Mouse (Mus musculus) hematopoietic multipotent progenitor cell, adult 10-12 weeks (in vitro differentiated cells): ENCODE data around the gene Sfmbt1. TPM values are rescaled to one million over a fixed set of nuclear protein-coding genes. Genes with fewer than 3 reads are reported as not detected.

Experiments
- polyA plus RNA-seq: library from polyadenylated mRNA; stranded (reverse); fragments of >175 nt; gene quantifications from 2 replicates; pipeline ENCODE4 v1.2.3, GENCODE M21; 2012; ENCODE audit warnings: low replicate concordance

The Sfmbt1 gene
- polyA plus RNA-seq, result 1.2 and 1.9 TPM in 2 replicates

GRCm38 (mm10) chr14:30714799-30715617, at the start of gene Sfmbt1:
Gene Sfmbt1 (plus strand): TSS chr14:30714849.

GRCm38 (mm10) chr14:30825476-30826131, 111.0 kb downstream of the Sfmbt1 start, which contains the start of gene Tmem110:
Gene Tmem110 (plus strand): TSS chr14:30825590.

Other genes with a start within 250 kb of the Sfmbt1 start
- gene Dcp1a, start 235.3 kb upstream of the Sfmbt1 start, polyA plus RNA-seq, result 44.4 and 75.8 TPM in 2 replicates
- 0.71 and 2.0 TPM in 2 replicates for gene Cacna1d, start 223.4 kb upstream of the Sfmbt1 start, polyA plus RNA-seq
- 97.6 and 224 TPM in 2 replicates for gene Tkt, start 166.5 kb upstream of the Sfmbt1 start, polyA plus RNA-seq
- gene Prkcd, start 88.6 kb upstream of the Sfmbt1 start, polyA plus RNA-seq, result 101 and 268 TPM in 2 replicates
- 1.4 and 6.8 TPM in 2 replicates for gene Rft1, start 60.5 kb upstream of the Sfmbt1 start, polyA plus RNA-seq
- gene Tmem110, start 110.7 kb downstream of the Sfmbt1 start, polyA plus RNA-seq, result 20.2 and 46.9 TPM in 2 replicates
- 0.75 TPM in 1 of 2 replicates, not detected in the other for gene Mustn1, start 164.4 kb downstream of the Sfmbt1 start, polyA plus RNA-seq
- gene Itih4, start 171.6 kb downstream of the Sfmbt1 start, polyA plus RNA-seq, result not detected in 2 replicates
- gene Itih3, start 208.9 kb downstream of the Sfmbt1 start, polyA plus RNA-seq, result 0.05 TPM in 1 of 2 replicates, not detected in the other
- gene Itih1, start 228.4 kb downstream of the Sfmbt1 start, polyA plus RNA-seq, result not detected in 2 replicates
- gene Nek4, start 236.5 kb downstream of the Sfmbt1 start, polyA plus RNA-seq, result 2.8 and 2.9 TPM in 2 replicates